Mouse (Mus musculus) neural tube, embryonic 15.5 days (tissue): ENCODE measurements around the gene Cntn2. TPM values are rescaled to one million over a fixed set of nuclear protein-coding genes. Genes with fewer than 3 reads are reported as not detected.
A peak's percentile ranks its signal among the peaks of the same experiment; 100 is the strongest.

Experiments
- ATAC-seq: fragments of 200-750 bp; cut with Nextera tagmentation; 2 replicates; pipeline ENCODE4 v1.8.0; 2017; ENCODE audit warnings: mild to moderate bottlenecking, moderate TSS enrichment, moderate library complexity; ENCODE audit not compliant: low FRiP score
- H3K27ac ChIP-seq: fragments of 300-500 bp; sonication (generic); replicated peaks from 2 replicates; pipeline ENCODE4 v1.5.1; 2015; ENCODE audit warnings: mild to moderate bottlenecking, inconsistent platforms
- H3K27me3 ChIP-seq: fragments of 300-500 bp; sonication (generic); replicated peaks from 2 replicates; pipeline ENCODE4 v1.6.1; 2015; ENCODE audit warnings: inconsistent platforms
- H3K36me3 ChIP-seq: fragments of 300-500 bp; sonication (generic); 2 replicates; pipeline ENCODE4 v1.6.1; 2015; ENCODE audit warnings: inconsistent platforms
- H3K4me1 ChIP-seq: fragments of 300-500 bp; sonication (generic); 2 replicates; pipeline ENCODE4 v1.6.1; 2015; ENCODE audit warnings: inconsistent platforms
- H3K4me2 ChIP-seq: fragments of 300-500 bp; sonication (generic); 2 replicates; pipeline ENCODE4 v1.6.1; 2015; ENCODE audit warnings: inconsistent platforms, mild to moderate bottlenecking, moderate library complexity
- H3K4me3 ChIP-seq: fragments of 300-500 bp; sonication (generic); replicated peaks from 2 replicates; pipeline ENCODE4 v1.5.1; 2015; ENCODE audit warnings: mild to moderate bottlenecking, inconsistent platforms
- H3K9ac ChIP-seq: fragments of 300-500 bp; sonication (generic); replicated peaks from 2 replicates; pipeline ENCODE4 v1.6.1; 2015; ENCODE audit warnings: mild to moderate bottlenecking, inconsistent platforms
- H3K9me3 ChIP-seq: fragments of 300-500 bp; sonication (generic); replicated peaks from 2 replicates; pipeline ENCODE4 v1.6.1; 2016; ENCODE audit warnings: inconsistent platforms
- WGBS: fragments of 180-500 bp; shearing (Covaris S2); methylation state at CpG from one replicate; pipeline ENCODE4 v1.1.7; 2015; ENCODE audit warnings: mixed read lengths; 5-methylcytosine and 5-hydroxymethylcytosine counted together
- polyA plus RNA-seq: library from polyadenylated mRNA; unstranded; fragments of >200 nt; fragmentation: Nextera tagmentation; extraction: Ambion mirVana; gene quantifications from 2 replicates; pipeline ENCODE4 v1.2.1, GENCODE M21; 2015

Gene Cntn2
- polyA plus RNA-seq, 1 experiment from 2014 or later, result 22.1 TPM

GRCm38 (mm10) chr1:132506058-132506457 is 37.0 kb downstream of the Cntn2 start, which contains the start of gene Tmem81:
Gene Tmem81, plus strand, starts transcription at chr1:132506230.
- H3K9ac ChIP-seq, result no peak within 1 kb of the TSS
- no peaks in the 10 kb centered on the region for H3K9me3 ChIP-seq
- no peak within 1 kb of the TSS for H3K4me3 ChIP-seq
- no peak for ATAC-seq
- H3K27ac ChIP-seq, result no peak within 1 kb of the TSS
- peaks cover 57% of the 10 kb centered on the region for H3K36me3 ChIP-seq
- H3K27me3 ChIP-seq, result no peaks in the 10 kb centered on the region
- WGBS, result 83% methylated on average over 7 of the region's 7 CpGs
- H3K4me1 ChIP-seq, result 0 out of 2 replicates have a peak, but pooled peaks cover 2% of the 10 kb centered on the region
- no peak within 1 kb of the TSS for H3K4me2 ChIP-seq

GRCm38 (mm10) chr1:132505155-132505554 is 37.9 kb downstream of the Cntn2 start:
- no peaks in the 10 kb centered on the region for H3K27me3 ChIP-seq
- no peak overlapping the region for H3K27ac ChIP-seq
- H3K9me3 ChIP-seq, result no peaks in the 10 kb centered on the region
- H3K4me2 ChIP-seq, result no peak overlapping the region
- ATAC-seq, result no peak
- 73% methylated on average over 5 of the region's 5 CpGs for WGBS
- no peak overlapping the region for H3K4me3 ChIP-seq
- peaks cover 65% of the 10 kb centered on the region for H3K36me3 ChIP-seq
- H3K4me1 ChIP-seq, result 0 out of 2 replicates have a peak, but pooled peaks cover 2% of the 10 kb centered on the region
- H3K9ac ChIP-seq, result no peak overlapping the region

DNA sequence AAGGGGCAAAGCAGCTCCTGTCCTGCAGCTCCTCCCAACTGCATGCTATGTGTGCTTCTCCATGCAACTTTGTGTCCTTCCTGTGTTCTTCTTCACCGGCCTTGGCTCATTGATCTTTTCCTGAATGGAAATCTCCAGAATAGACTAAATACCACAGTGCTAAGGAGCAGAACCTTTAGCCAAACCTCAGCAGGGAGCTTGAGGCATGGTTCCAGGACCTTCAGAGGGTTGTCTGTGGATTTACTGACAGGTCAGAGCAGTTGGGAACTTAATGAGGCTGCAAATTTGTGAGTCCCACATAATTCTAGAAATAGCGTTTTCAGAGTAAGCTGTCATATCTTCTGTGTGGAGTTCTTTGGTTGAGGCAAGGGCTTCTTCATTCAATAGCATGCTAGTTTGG is 42.5 kb downstream of the Cntn2 start:
- Histone ChIP-seq H3K9me3 (no peaks in the 10 kb centered on the region), H3K27me3 (no peaks in the 10 kb centered on the region), H3K36me3 (peaks cover 79% of the 10 kb centered on the region), H3K4me1 (no peaks in the 10 kb centered on the region), H3K4me2 (no peak overlapping the region), H3K27ac (no peak overlapping the region), H3K9ac (no peak overlapping the region), H3K4me3 (no peak overlapping the region)
- ATAC-seq, result no peak
- WGBS, result 86% methylated on average over 2 of the region's 2 CpGs

GRCm38 (mm10) chr1:132483759-132484158 is 59.3 kb downstream of the Cntn2 start:
- no peak overlapping the region for H3K4me2 ChIP-seq
- 95% methylated on average over 6 of the region's 6 CpGs for WGBS
- H3K4me3 ChIP-seq, result no peak overlapping the region
- peaks cover 14% of the 10 kb centered on the region for H3K36me3 ChIP-seq
- no peaks in the 10 kb centered on the region for H3K9me3 ChIP-seq
- H3K27ac ChIP-seq, result no peak overlapping the region
- ATAC-seq, result no peak
- H3K27me3 ChIP-seq, result no peaks in the 10 kb centered on the region
- H3K4me1 ChIP-seq, result peaks cover 6% of the 10 kb centered on the region
- H3K9ac ChIP-seq, result no peak overlapping the region

GRCm38 (mm10) chr1:132483234-132483633 is 59.8 kb downstream of the Cntn2 start:
- Histone ChIP-seq H3K9ac (no peak overlapping the region), H3K27me3 (no peaks in the 10 kb centered on the region), H3K27ac (no peak overlapping the region), H3K4me2 (no peak overlapping the region), H3K4me3 (no peak overlapping the region), H3K36me3 (peaks cover 13% of the 10 kb centered on the region), H3K4me1 (peaks cover 12% of the 10 kb centered on the region), H3K9me3 (no peaks in the 10 kb centered on the region)
- no peak for ATAC-seq
- 88% methylated on average over 3 of the region's 3 CpGs for WGBS

- Histone ChIP-seq H3K4me3 (no peak overlapping the region), H3K4me1 (peaks cover 18% of the 10 kb centered on the region), H3K36me3 (peaks cover 1% of the 10 kb centered on the region; the same call in 1 of the 2 replicates), H3K4me2 (no peak overlapping the region), H3K27ac (no peak overlapping the region), H3K27me3 (no peaks in the 10 kb centered on the region), H3K9me3 (no peaks in the 10 kb centered on the region), H3K9ac (no peak overlapping the region)
- WGBS, result 86% methylated on average over 2 of the region's 2 CpGs
- no peak for ATAC-seq
Measured at GRCm38 (mm10) chr1:132481619-132482018, 61.4 kb downstream of the Cntn2 start.

DNA sequence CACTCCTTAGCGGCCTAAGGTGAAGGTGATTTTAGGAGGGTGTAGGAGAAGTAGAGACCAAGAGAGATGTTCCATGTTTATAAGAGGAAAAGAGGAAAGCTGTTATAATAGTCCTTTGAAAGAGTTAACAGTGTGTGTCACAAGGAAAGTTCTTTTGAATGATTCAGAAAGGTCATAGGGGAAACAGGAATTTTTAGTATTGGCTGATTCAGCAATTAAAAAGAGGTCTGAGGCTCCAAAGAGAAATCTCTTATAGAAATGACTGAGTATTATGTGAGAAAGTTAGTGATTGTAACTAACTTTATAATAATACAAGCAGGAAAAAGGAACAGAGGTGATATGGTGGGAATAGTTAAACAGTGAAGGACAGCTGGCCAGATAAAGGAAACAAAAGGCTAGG is 63.6 kb downstream of the Cntn2 start:
- 93% methylated on average over 1 of the region's 1 CpGs for WGBS
- no peak overlapping the region for H3K4me3 ChIP-seq
- no peak overlapping the region for H3K27ac ChIP-seq
- no peak overlapping the region for H3K9ac ChIP-seq
- H3K4me1 ChIP-seq, result peaks cover 25% of the 10 kb centered on the region
- no peaks in the 10 kb centered on the region for H3K36me3 ChIP-seq
- H3K4me2 ChIP-seq, result no peak overlapping the region
- H3K27me3 ChIP-seq, result no peaks in the 10 kb centered on the region
- H3K9me3 ChIP-seq, result no peaks in the 10 kb centered on the region
- no peak for ATAC-seq

DNA sequence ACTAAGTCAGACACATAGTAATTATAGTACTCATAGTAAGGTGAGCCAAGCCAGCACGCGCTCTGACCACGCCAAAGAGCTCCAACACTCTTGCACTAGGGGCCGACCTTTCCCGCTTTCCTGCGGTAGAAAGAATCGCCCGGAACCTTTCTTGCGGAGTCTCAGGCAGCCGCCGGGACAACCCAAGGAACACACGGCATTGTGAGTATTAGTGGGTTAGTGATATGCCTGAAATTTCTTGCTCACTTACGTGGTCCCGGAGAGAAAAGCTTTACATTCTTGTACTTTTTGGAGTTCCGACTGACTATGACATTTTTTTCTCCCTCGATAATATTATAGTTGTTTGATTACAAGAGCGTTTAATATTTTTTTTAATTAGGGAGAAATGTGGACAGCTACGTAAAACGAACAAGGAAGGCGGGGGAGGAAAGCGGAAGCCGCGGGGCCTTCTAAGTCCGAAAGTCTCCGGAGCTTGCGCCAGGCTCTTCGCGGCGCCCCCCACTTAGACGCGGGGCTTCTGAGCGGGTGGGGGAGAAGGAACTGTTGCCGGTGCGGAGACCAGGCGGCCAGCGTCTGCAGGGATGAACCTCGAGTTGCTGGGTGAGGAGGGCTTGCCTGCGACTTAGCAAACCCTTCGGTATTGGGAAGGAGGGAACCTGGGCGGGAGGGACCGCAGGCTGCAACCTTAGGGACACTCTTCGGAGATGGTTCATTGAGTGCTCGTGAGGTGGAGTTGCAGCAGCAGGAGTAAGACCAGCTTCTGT is 65.9 kb downstream of the Cntn2 start, which contains the start of gene Rbbp5:
Gene Rbbp5, plus strand, starts transcription at position 438 of the 764 bp plus-strand sequence.
- peak; percentile 92 for ATAC-seq
- peak within 1 kb of the TSS; percentile 84 for H3K9ac ChIP-seq
- no peaks in the 10 kb centered on the region for H3K9me3 ChIP-seq
- no peaks in the 10 kb centered on the region for H3K27me3 ChIP-seq
- H3K27ac ChIP-seq, result peak within 1 kb of the TSS; percentile 82
- under 1% methylated on average over 43 of the region's 43 CpGs for WGBS
- no peaks in the 10 kb centered on the region for H3K36me3 ChIP-seq
- peak within 1 kb of the TSS; percentile 78 for H3K4me2 ChIP-seq
- peak within 1 kb of the TSS; percentile 93 for H3K4me3 ChIP-seq
- peaks cover 25% of the 10 kb centered on the region for H3K4me1 ChIP-seq

DNA sequence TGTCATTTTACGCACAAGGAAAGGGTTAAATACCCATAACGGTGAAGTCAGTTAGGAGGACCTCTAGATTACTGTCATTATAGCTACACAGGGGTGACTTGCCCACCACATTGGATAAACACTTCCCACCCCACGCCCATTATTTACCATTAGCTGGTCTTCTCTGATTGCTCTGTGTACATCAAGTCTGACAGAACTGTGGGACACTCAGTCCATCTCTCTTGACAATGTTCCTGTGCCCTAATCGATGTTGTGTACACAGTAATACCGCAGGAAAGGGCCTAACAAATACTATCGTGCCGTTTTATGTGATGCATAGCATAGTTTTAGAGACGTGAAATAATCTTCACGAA is 66.5 kb downstream of the Cntn2 start:
- ATAC-seq, result peak; percentile 63
- H3K4me1 ChIP-seq, result peaks cover 25% of the 10 kb centered on the region
- H3K4me2 ChIP-seq, result peak overlapping the region; percentile 78
- no peaks in the 10 kb centered on the region for H3K27me3 ChIP-seq
- peak overlapping the region; percentile 93 for H3K4me3 ChIP-seq
- no peaks in the 10 kb centered on the region for H3K9me3 ChIP-seq
- H3K27ac ChIP-seq, result peak overlapping the region; percentile 82
- H3K36me3 ChIP-seq, result no peaks in the 10 kb centered on the region
- WGBS, result 5% methylated on average over 9 of the region's 9 CpGs
- H3K9ac ChIP-seq, result peak overlapping the region; percentile 84

- Histone ChIP-seq H3K9ac (no peak overlapping the region), H3K27me3 (no peaks in the 10 kb centered on the region), H3K4me1 (peaks cover 25% of the 10 kb centered on the region), H3K4me3 (no peak overlapping the region), H3K27ac (no peak overlapping the region), H3K9me3 (no peaks in the 10 kb centered on the region), H3K36me3 (no peaks in the 10 kb centered on the region), H3K4me2 (no peak overlapping the region)
- WGBS, result 73% methylated on average over 1 of the region's 1 CpGs
- ATAC-seq, result no peak
Measured at GRCm38 (mm10) chr1:132474496-132474895, 68.6 kb downstream of the Cntn2 start.

- H3K9me3 ChIP-seq, result no peaks in the 10 kb centered on the region
- H3K4me1 ChIP-seq, result peaks cover 7% of the 10 kb centered on the region
- H3K27ac ChIP-seq, result no peak overlapping the region
- H3K4me3 ChIP-seq, result no peak overlapping the region
- no peaks in the 10 kb centered on the region for H3K36me3 ChIP-seq
- no peak for ATAC-seq
- no peak overlapping the region for H3K4me2 ChIP-seq
- WGBS, result 58% methylated on average over 5 of the region's 5 CpGs
- H3K9ac ChIP-seq, result no peak overlapping the region
- H3K27me3 ChIP-seq, result no peaks in the 10 kb centered on the region
Measured at GRCm38 (mm10) chr1:132472537-132472936, 70.5 kb downstream of the Cntn2 start.

DNA sequence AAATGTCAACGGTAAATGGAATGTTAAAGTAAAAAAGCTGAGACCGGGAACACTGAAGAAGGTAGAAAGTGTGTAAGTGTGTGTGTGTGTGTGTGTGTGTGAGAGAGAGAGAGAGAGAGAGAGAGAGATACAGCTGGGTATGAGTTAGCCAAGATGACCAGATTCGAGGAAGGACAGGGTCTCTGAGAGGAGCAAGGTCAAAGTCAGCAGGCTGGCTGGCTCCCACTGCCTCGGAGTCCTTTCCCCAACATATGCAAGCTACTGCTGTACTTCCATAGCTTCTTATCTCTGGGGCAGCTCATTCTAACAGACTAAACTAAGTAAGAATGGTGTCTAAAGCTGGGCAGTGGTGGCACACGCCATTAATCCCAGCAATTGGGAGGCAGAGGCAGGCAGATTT is 71.6 kb downstream of the Cntn2 start:
- 0 out of 2 replicates have a peak, but pooled peaks cover 7% of the 10 kb centered on the region for H3K36me3 ChIP-seq
- no peak overlapping the region for H3K9ac ChIP-seq
- no peaks in the 10 kb centered on the region for H3K27me3 ChIP-seq
- no peak overlapping the region for H3K4me2 ChIP-seq
- H3K4me3 ChIP-seq, result no peak overlapping the region
- peaks cover 6% of the 10 kb centered on the region for H3K4me1 ChIP-seq
- WGBS, result 91% methylated on average over 5 of the region's 5 CpGs
- H3K27ac ChIP-seq, result no peak overlapping the region
- H3K9me3 ChIP-seq, result no peaks in the 10 kb centered on the region
- ATAC-seq, result no peak
